Mouse (Mus musculus) retina, embryonic 14.5 days (tissue): ENCODE data around the gene Phpt1.
"Not testable (repeated sequence)": the region's sequence is repeated elsewhere in the genome, so short reads cannot be mapped to it uniquely, and the experiment has no call there.

ENCODE experiments used
- DNase-seq: peaks from one replicate; pipeline ENCODE4 v3.0.0-alpha.2; 2015; ENCODE audit warnings: low spot score

The Phpt1 gene

GRCm38 (mm10) chr2:25560551-25560950, 14.5 kb downstream of the Phpt1 start:
- DNase-seq = no peak

- DNase-seq = no peak
Measured at GRCm38 (mm10) chr2:25558774-25559173, 16.2 kb downstream of the Phpt1 start.

GRCm38 (mm10) chr2:25557964-25558360, 17.1 kb downstream of the Phpt1 start:
- DNase-seq = no peak

- DNase-seq = peak; percentile 96
Measured at GRCm38 (mm10) chr2:25557221-25557963, 17.6 kb downstream of the Phpt1 start, which contains the start of gene Edf1. Edf1 (plus strand) TSS chr2:25557847.

GRCm38 (mm10) chr2:25556296-25556695, 18.7 kb downstream of the Phpt1 start:
- no peak for DNase-seq

- DNase-seq = not testable (repeated sequence)
Measured at GRCm38 (mm10) chr2:25555479-25555878, 19.5 kb downstream of the Phpt1 start.

GRCm38 (mm10) chr2:25553171-25553786, 21.7 kb downstream of the Phpt1 start:
- not testable (repeated sequence) for DNase-seq

- DNase-seq = peak; percentile 72
Measured at GRCm38 (mm10) chr2:25551186-25551585, 23.8 kb downstream of the Phpt1 start.

- DNase-seq = no peak
Measured at GRCm38 (mm10) chr2:25549021-25549991, 25.7 kb downstream of the Phpt1 start.

GRCm38 (mm10) chr2:25546811-25547491, 28.1 kb downstream of the Phpt1 start, which contains the start of gene Traf2:
Traf2 (minus strand) TSS chr2:25546940.
- DNase-seq = peak; percentile 99

GRCm38 (mm10) chr2:25545996-25546810, 28.8 kb downstream of the Phpt1 start:
- no peak for DNase-seq

GRCm38 (mm10) chr2:25541644-25542367, 33.2 kb downstream of the Phpt1 start:
- DNase-seq = no peak

- DNase-seq = no peak
Measured at GRCm38 (mm10) chr2:25540541-25540948, 34.5 kb downstream of the Phpt1 start.

- no peak for DNase-seq
Measured at GRCm38 (mm10) chr2:25536531-25536930, 38.5 kb downstream of the Phpt1 start.

- DNase-seq = no peak
Measured at GRCm38 (mm10) chr2:25534866-25535182, 40.2 kb downstream of the Phpt1 start.

- DNase-seq = no peak
Measured at GRCm38 (mm10) chr2:25534178-25534865, 40.7 kb downstream of the Phpt1 start.

- no peak for DNase-seq
Measured at GRCm38 (mm10) chr2:25533707-25534106, 41.3 kb downstream of the Phpt1 start.

- no peak for DNase-seq
Measured at GRCm38 (mm10) chr2:25526510-25527302, 48.3 kb downstream of the Phpt1 start.
